In genomic region chr6:62198768-62199167, GRCm38 (mm10) we compare ENCODE assay signal across 22 mouse cellular contexts.
DNase-seq lines count a peak whose midpoint lies in the region; ATAC-seq lines count a peak whose summit lies in the region.
"Had no signal": no experiment of that assay in that cellular context is flagged by ENCODE, and none has a peak within 500 bp of the region (broad histone marks: within the 10 kb centered on the region; RNA-seq: fewer than 3 reads in every experiment).

No protein-coding gene starts in this region.

- intact Hi-C loops in heart, postnatal 25 days (cut with DNase I), result no loop called here

- H3K4me1 ChIP-seq in heart, embryonic 16.5 days (ENCODE audit: control insufficient read depth, insufficient read depth, low read length), result no peaks in the 10 kb centered on the region
- H3K4me1 ChIP-seq: embryonic facial prominence, embryonic 15.5 days; limb, embryonic 12.5 days; liver, embryonic 13.5 days; lung, embryonic 15.5 days; midbrain, embryonic 13.5 days; neural tube, embryonic 15.5 days had no signal

- ATAC-seq in heart, embryonic 16.5 days (replicated peaks; ENCODE audit: extremely low read depth, insufficient read depth, low FRiP score), result no peak
- ATAC-seq: midbrain, embryonic 13.5 days had no signal

- WGBS in heart, embryonic 16.5 days, result 50% methylated on average over 6 of the region's 6 CpGs

- H3K4me3 ChIP-seq in heart, embryonic 16.5 days (ENCODE audit: low read length), result no peak overlapping the region
- H3K4me3 ChIP-seq: embryonic facial prominence, embryonic 15.5 days; limb, embryonic 12.5 days; liver, embryonic 13.5 days; lung, embryonic 15.5 days; midbrain, embryonic 13.5 days; myocyte; neural tube, embryonic 15.5 days had no signal

- no peaks in the 10 kb centered on the region for H3K27me3 ChIP-seq in heart, embryonic 16.5 days (ENCODE audit: control insufficient read depth, insufficient read depth, low read length)
- H3K27me3 ChIP-seq: CH12.LX; embryonic facial prominence, embryonic 15.5 days; limb, embryonic 12.5 days; liver, embryonic 13.5 days; lung, embryonic 15.5 days; midbrain, embryonic 13.5 days; neural tube, embryonic 15.5 days had no signal

- no peak overlapping the region for H3K27ac ChIP-seq in heart, embryonic 16.5 days (ENCODE audit: low read length)
- H3K27ac ChIP-seq: embryonic facial prominence, embryonic 15.5 days; limb, embryonic 12.5 days; liver, embryonic 13.5 days; lung, embryonic 15.5 days; midbrain, embryonic 13.5 days; neural tube, embryonic 15.5 days had no signal

- peak; percentile 9 for DNase-seq in cerebellum, adult 8-10 months
- DNase-seq in cerebellum, adult 9-10 months, result no peak
- no peak for DNase-seq in heart, postnatal 25 days (ENCODE audit: low spot score)
- DNase-seq in retina, postnatal 1 day, result peak; percentile 29
- no peak for DNase-seq in retina, embryonic 14.5 days (ENCODE audit: low spot score)
- DNase-seq in thymus, postnatal 14 days, result no peak
- DNase-seq in urinary bladder, adult 18-20 months (ENCODE audit: low spot score in 2 of 2), result no peak
- DNase-seq: adrenal gland, adult 8-10 months; embryo, embryonic 11 days; heart, adult 11 months; heart, postnatal 36 days; kidney, adult 2 months; kidney, postnatal 14 days; liver, embryonic 13.5 days had no signal

- H3K9ac ChIP-seq in heart, embryonic 16.5 days (ENCODE audit: low read length), result no peak overlapping the region
- H3K9ac ChIP-seq: embryonic facial prominence, embryonic 15.5 days; limb, embryonic 12.5 days; liver, embryonic 13.5 days; lung, embryonic 15.5 days; midbrain, embryonic 13.5 days; neural tube, embryonic 15.5 days had no signal

- no peaks in the 10 kb centered on the region for H3K36me3 ChIP-seq in heart, embryonic 16.5 days (ENCODE audit: control insufficient read depth, insufficient read depth)
- H3K36me3 ChIP-seq: embryonic facial prominence, embryonic 15.5 days; limb, embryonic 12.5 days; liver, embryonic 13.5 days; lung, embryonic 15.5 days; midbrain, embryonic 13.5 days; neural tube, embryonic 15.5 days had no signal

- peak overlapping the region; percentile 20; the same call in 1 of the 2 replicates for H3K4me2 ChIP-seq in heart, embryonic 16.5 days (ENCODE audit: low read depth, low read length)
- H3K4me2 ChIP-seq: embryonic facial prominence, embryonic 15.5 days; limb, embryonic 12.5 days; liver, embryonic 13.5 days; lung, embryonic 15.5 days; midbrain, embryonic 13.5 days; neural tube, embryonic 15.5 days had no signal

- H3K9me3 ChIP-seq in heart, embryonic 16.5 days (replicated peaks; ENCODE audit: control insufficient read depth, low read length), result no peaks in the 10 kb centered on the region
- H3K9me3 ChIP-seq: embryonic facial prominence, embryonic 15.5 days; limb, embryonic 12.5 days; liver, embryonic 13.5 days; lung, embryonic 15.5 days; midbrain, embryonic 13.5 days; neural tube, embryonic 15.5 days had no signal

Comparison
In these comparisons a context has a peak if more than half of its experiments do, and no peak if none do; other contexts are left out.
1. DNase-seq: peak in cerebellum, adult 8-10 months (single experiment) and retina, postnatal 1 day (single experiment); none in cerebellum, adult 9-10 months (single experiment), heart, postnatal 25 days (single experiment), retina, embryonic 14.5 days (single experiment), thymus, postnatal 14 days (single experiment) and urinary bladder, adult 18-20 months (0 of 2).